Mouse (Mus musculus) liver, embryonic 14.5 days (tissue): ENCODE measurements around the gene Itpk1.

Experiments
- CTCF ChIP-seq: IDR thresholded peaks from 2 replicates; pipeline ENCODE4 v1.5.1; 2016; ENCODE audit warnings: antibody characterized with exemption, low read depth, control low read depth
- EP300 ChIP-seq: IDR thresholded peaks from 2 replicates; pipeline ENCODE4 v1.6.1; 2016; ENCODE audit warnings: antibody characterized with exemption, low read depth

DNA sequence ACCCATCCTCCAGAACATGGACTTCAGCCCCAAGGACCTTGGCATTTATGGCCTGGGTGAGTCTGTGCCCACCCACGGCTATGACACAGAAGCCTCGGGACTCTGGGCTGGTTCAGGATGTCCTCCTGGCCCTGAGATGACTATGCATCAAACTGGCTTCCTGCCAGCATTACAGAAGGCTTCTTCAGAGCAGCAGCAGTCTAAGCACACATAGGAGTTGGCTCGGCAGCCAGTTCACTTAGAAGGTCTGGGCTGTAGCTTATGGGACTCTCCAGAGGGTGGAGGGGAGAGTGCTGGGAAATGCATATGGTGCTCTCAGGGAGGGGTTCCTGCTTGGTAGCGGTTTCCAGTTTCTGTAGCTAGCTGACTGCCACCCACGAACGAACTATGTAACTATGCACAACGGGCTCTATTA is 21.0 kb upstream of the Itpk1 start:
- TF ChIP-seq CTCF, result no peak
- no peak for TF ChIP-seq EP300
